Mouse (Mus musculus) embryonic fibroblast, embryonic 13.5 days (primary cell): Measurements from ENCODE around the gene Gtf2ird1.

Source experiments
- CTCF ChIP-seq: IDR thresholded peaks from 2 replicates; pipeline ENCODE4 v1.5.1; 2011; ENCODE audit warnings: mild to moderate bottlenecking, control low read depth, low read length, moderate library complexity, borderline replicate concordance; ENCODE audit not compliant: insufficient read depth
- POLR2A ChIP-seq: IDR thresholded peaks from 2 replicates; pipeline ENCODE4 v1.6.1; 2011; ENCODE audit warnings: low read depth, mild to moderate bottlenecking, control low read depth, low read length, moderate library complexity

DNA sequence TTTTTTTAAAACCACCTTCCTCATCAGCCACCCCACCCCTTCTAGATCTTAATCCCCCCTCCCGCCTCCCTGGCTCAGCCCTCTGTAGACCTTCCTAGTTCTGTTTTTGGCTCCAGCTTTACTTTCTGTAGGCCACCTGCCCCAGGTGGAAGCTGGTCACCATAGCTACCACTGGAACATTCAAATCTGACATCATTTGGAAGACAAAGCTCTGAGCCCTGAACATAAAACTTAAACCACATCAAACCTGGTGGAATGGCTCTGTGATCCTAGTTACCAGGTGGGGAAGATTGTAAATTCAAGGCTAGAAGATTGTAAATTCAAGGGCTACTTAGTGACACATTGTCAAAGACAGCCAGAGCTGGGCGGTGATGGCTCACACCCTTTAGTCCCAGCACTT, 85.7 kb downstream of the Gtf2ird1 start:
- TF ChIP-seq CTCF, result no peak
- TF ChIP-seq POLR2A, result no peak
